Mouse (Mus musculus): ENCODE measurements around the gene Hdac9. TPM values are rescaled to one million over a fixed set of nuclear protein-coding genes. Genes with fewer than 3 reads are reported as not detected.

Hdac9 gene
- polyA plus RNA-seq, 1 experiment from 2014 or later: 26.1 TPM

DNA sequence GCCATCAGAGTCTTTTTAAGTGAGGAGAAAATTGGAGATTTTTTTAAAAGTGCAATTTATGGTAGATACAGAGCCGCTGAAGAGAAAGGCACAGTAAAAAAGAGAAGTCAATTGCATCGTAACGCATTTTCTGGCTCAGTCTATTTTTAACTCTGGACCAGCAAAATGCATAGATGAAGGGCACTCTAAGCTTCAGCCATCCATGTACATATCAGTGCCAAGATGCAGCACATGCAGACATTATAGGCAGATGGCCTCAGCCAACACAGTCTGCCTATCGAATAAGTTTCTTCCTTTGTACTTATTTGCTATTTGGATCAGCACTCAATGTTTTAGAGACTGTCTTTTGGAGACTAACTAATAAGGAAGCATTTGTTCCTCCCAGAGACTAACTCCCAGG, 751.2 kb downstream of the Hdac9 start:
- H3K4me2 ChIP-seq: no peak overlapping the region
- H3K27me3 ChIP-seq: no peaks in the 10 kb centered on the region
- no peaks in the 10 kb centered on the region for H3K9me3 ChIP-seq (replicated peaks)
- H3K27ac ChIP-seq: no peak overlapping the region
- 54% methylated on average over 4 of the region's 4 CpGs for WGBS
- H3K4me3 ChIP-seq: no peak overlapping the region
- ATAC-seq (replicated peaks; ENCODE audit: insufficient number of reproducible peaks, insufficient read depth, low FRiP score, low read depth): no peak
- H3K36me3 ChIP-seq: no peaks in the 10 kb centered on the region
- no peak overlapping the region for H3K9ac ChIP-seq
- H3K4me1 ChIP-seq (replicated peaks): peaks cover 14% of the 10 kb centered on the region

DNA sequence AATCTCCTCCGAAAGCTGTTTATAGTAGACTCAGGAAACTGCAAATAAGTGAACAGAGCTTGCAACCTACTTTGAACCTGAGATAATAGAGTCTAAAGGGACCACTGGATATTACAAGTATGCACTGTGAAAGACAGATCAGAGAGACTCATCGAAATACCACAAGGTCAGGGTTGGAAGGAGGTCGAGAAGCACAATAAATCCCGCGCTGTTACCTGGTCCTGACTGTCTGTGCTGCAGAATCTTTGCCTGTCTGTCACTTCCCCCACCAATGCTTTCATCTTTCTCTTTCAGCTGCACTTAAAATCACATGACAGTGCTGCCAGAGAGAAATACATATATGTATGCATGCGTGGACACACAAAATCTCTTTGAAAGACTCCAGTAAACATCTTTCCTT, 760.6 kb downstream of the Hdac9 start:
- 76% methylated on average over 6 of the region's 6 CpGs for WGBS
- Histone ChIP-seq H3K27ac (no peak overlapping the region), H3K9ac (no peak overlapping the region), H3K4me2 (no peak overlapping the region), H3K4me3 (no peak overlapping the region), H3K4me1 (replicated peaks) (no peaks in the 10 kb centered on the region), H3K27me3 (no peaks in the 10 kb centered on the region), H3K36me3 (no peaks in the 10 kb centered on the region), H3K9me3 (replicated peaks) (no peaks in the 10 kb centered on the region)
- no peak for ATAC-seq (replicated peaks; ENCODE audit: insufficient number of reproducible peaks, insufficient read depth, low FRiP score, low read depth)

DNA sequence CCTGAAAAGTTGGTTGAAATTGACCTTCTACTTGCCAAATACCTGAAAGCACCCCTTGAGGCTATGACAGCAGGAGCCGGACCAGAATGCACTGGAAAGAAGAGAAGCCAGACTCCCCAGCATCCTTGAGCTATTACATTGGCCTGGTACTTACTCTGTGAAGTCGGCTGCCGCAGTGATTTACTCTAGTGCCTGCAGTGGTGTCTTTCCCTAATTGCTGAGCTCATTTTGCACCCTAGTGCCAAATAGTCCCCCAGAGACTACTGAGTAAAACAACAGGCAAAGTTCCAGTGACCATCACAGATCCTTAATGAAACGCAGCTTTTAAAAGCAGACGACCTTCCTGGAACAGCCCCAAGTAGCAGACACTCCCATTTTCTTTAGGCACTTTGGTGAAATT, 761.2 kb downstream of the Hdac9 start:
- no peak overlapping the region for H3K27ac ChIP-seq
- no peaks in the 10 kb centered on the region for H3K27me3 ChIP-seq
- H3K9ac ChIP-seq: no peak overlapping the region
- H3K4me3 ChIP-seq: no peak overlapping the region
- WGBS: 54% methylated on average over 5 of the region's 5 CpGs
- ATAC-seq (replicated peaks; ENCODE audit: insufficient number of reproducible peaks, insufficient read depth, low FRiP score, low read depth): no peak
- H3K4me1 ChIP-seq (replicated peaks): no peaks in the 10 kb centered on the region
- H3K4me2 ChIP-seq: no peak overlapping the region
- no peaks in the 10 kb centered on the region for H3K9me3 ChIP-seq (replicated peaks)
- H3K36me3 ChIP-seq: no peaks in the 10 kb centered on the region

DNA sequence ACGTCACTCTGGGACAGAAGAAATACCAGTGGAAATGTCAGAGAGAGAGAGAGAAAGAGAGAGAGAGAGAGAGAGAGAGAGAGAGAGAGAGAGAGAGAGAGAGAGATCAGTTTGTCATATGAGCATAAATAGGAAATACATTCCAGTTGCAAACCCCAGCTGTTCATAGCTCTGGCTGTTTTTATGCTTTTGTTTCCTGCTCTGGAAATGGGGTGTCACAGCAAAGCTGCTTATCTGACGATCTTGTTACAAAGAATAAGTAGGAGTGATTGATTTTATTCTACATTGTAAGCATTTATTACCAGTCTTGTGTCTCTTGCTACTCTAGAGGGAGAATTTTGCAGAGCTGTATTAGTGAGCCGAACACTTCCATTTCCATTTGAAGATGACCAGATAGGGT, 762.1 kb downstream of the Hdac9 start:
- H3K4me1 ChIP-seq (replicated peaks): no peaks in the 10 kb centered on the region
- H3K36me3 ChIP-seq: no peaks in the 10 kb centered on the region
- H3K4me3 ChIP-seq: no peak overlapping the region
- WGBS: 66% methylated on average over 3 of the region's 3 CpGs
- H3K27ac ChIP-seq: no peak overlapping the region
- no peaks in the 10 kb centered on the region for H3K9me3 ChIP-seq (replicated peaks)
- H3K4me2 ChIP-seq: no peak overlapping the region
- no peaks in the 10 kb centered on the region for H3K27me3 ChIP-seq
- ATAC-seq (replicated peaks; ENCODE audit: insufficient number of reproducible peaks, insufficient read depth, low FRiP score, low read depth): no peak
- H3K9ac ChIP-seq: no peak overlapping the region

GRCm38 (mm10) chr12:34151336-34151735, 765.6 kb downstream of the Hdac9 start:
- Histone ChIP-seq H3K27me3 (no peaks in the 10 kb centered on the region), H3K9ac (no peak overlapping the region), H3K9me3 (replicated peaks) (no peaks in the 10 kb centered on the region), H3K4me1 (replicated peaks) (no peaks in the 10 kb centered on the region), H3K36me3 (no peaks in the 10 kb centered on the region), H3K4me3 (no peak overlapping the region), H3K27ac (no peak overlapping the region), H3K4me2 (no peak overlapping the region)
- ATAC-seq (replicated peaks; ENCODE audit: insufficient number of reproducible peaks, insufficient read depth, low FRiP score, low read depth): no peak
- WGBS: 31% methylated on average over 3 of the region's 3 CpGs

- H3K4me2 ChIP-seq: no peak overlapping the region
- H3K27me3 ChIP-seq: no peaks in the 10 kb centered on the region
- ATAC-seq (replicated peaks; ENCODE audit: insufficient number of reproducible peaks, insufficient read depth, low FRiP score, low read depth): no peak
- no peaks in the 10 kb centered on the region for H3K36me3 ChIP-seq
- WGBS: 76% methylated on average over 2 of the region's 2 CpGs
- no peak overlapping the region for H3K9ac ChIP-seq
- no peak overlapping the region for H3K4me3 ChIP-seq
- no peaks in the 10 kb centered on the region for H3K4me1 ChIP-seq (replicated peaks)
- H3K27ac ChIP-seq: no peak overlapping the region
- no peaks in the 10 kb centered on the region for H3K9me3 ChIP-seq (replicated peaks)
These were observed 774.2 kb downstream of the Hdac9 start for GRCm38 (mm10) chr12:34142743-34143142.

DNA sequence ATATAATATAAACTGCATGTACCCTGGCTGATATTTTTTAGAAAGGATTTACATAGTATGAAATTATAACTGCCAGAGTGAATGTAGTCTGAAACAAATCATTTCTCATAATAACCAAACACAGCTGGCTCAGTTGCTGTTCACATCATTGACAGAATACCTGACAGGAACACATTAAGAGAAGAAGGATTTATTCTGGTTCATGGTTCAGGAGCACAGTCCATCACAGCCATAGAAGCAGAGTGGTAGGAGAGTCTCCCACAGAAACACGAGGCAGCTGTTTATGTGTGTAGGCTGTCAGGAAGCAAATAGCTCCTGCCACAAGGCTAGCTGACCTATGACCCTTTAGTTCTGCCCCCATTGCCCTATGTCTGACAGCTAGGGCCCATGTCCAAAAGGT, 803.6 kb downstream of the Hdac9 start:
- H3K36me3 ChIP-seq: no peaks in the 10 kb centered on the region
- H3K4me3 ChIP-seq: no peak overlapping the region
- no peak overlapping the region for H3K9ac ChIP-seq
- H3K4me1 ChIP-seq (replicated peaks): no peaks in the 10 kb centered on the region
- H3K27ac ChIP-seq: no peak overlapping the region
- H3K27me3 ChIP-seq: no peaks in the 10 kb centered on the region
- ATAC-seq (replicated peaks; ENCODE audit: insufficient number of reproducible peaks, insufficient read depth, low FRiP score, low read depth): no peak
- no peaks in the 10 kb centered on the region for H3K9me3 ChIP-seq (replicated peaks)
- 29% methylated on average over 1 of the region's 1 CpGs for WGBS
- no peak overlapping the region for H3K4me2 ChIP-seq

GRCm38 (mm10) chr12:34092953-34093352, 823.9 kb downstream of the Hdac9 start:
- no peak overlapping the region for H3K9ac ChIP-seq
- H3K4me1 ChIP-seq (replicated peaks): peaks cover 5% of the 10 kb centered on the region; the same call in 1 of the 2 replicates
- no peaks in the 10 kb centered on the region for H3K9me3 ChIP-seq (replicated peaks)
- H3K27ac ChIP-seq: no peak overlapping the region
- 51% methylated on average over 4 of the region's 4 CpGs for WGBS
- no peak overlapping the region for H3K4me2 ChIP-seq
- no peak overlapping the region for H3K4me3 ChIP-seq
- no peaks in the 10 kb centered on the region for H3K27me3 ChIP-seq
- H3K36me3 ChIP-seq: no peaks in the 10 kb centered on the region
- ATAC-seq (replicated peaks; ENCODE audit: insufficient number of reproducible peaks, insufficient read depth, low FRiP score, low read depth): no peak

DNA sequence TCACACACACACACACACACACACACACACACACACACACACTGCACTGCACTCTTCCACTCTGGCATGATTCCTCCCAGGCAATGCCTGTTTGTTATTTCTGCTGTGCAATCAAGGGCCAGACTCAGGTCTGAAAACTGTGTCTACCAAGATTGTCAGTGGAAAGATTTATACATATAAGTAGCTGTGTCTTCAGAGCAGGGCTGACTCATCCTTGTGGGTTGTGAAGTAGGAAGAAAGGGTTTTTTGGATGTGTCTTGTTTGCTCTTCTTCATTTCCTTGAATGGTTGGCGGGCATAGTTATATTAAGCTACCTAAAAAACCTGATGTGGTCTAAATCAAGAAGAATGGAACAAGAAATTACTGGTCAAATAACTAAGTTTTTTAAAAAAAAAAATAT, 825.0 kb downstream of the Hdac9 start:
- Histone ChIP-seq H3K27ac (no peak overlapping the region), H3K27me3 (no peaks in the 10 kb centered on the region), H3K9me3 (replicated peaks) (no peaks in the 10 kb centered on the region), H3K4me2 (no peak overlapping the region), H3K9ac (no peak overlapping the region), H3K4me3 (no peak overlapping the region), H3K36me3 (no peaks in the 10 kb centered on the region), H3K4me1 (replicated peaks) (peaks cover 10% of the 10 kb centered on the region; the same call in 1 of the 2 replicates)
- 86% methylated on average over 1 of the region's 1 CpGs for WGBS
- no peak for ATAC-seq (replicated peaks; ENCODE audit: insufficient number of reproducible peaks, insufficient read depth, low FRiP score, low read depth)

DNA sequence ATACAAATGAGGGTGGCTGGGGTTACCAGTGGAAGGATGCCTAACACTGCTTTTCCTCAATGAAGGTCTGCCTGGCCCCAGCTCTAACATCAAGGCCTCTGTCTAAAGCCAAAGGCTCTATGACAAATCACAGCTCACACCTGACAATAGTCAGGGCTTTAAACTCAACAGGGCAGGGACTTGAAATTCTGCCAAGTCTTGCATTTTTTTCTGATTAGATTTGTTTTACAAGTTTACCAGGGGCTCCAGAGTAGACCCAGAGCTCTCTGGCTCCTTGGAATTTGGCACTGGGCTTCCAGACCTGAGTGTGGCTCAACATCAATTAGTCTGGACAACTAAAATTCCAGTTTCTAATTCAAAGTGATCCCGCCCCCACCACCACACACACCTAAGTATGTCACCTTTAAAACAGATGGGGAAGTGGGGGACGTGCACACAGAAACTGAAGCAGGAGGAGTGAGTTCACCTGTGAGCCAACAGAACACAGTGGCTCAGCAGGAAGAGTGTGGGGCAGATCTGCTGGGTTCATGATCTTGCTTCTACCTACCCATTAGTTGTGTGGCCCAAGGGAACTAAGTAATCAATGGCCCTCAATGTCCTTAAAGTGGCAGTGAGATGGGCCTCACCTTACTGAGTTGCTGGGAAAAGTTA, 829.5 kb downstream of the Hdac9 start:
- Histone ChIP-seq H3K4me1 (replicated peaks) (0 out of 2 replicates have a peak, but pooled peaks cover 5% of the 10 kb centered on the region), H3K9me3 (replicated peaks) (no peaks in the 10 kb centered on the region), H3K36me3 (no peaks in the 10 kb centered on the region), H3K9ac (no peak overlapping the region), H3K4me3 (no peak overlapping the region), H3K4me2 (no peak overlapping the region), H3K27me3 (no peaks in the 10 kb centered on the region), H3K27ac (no peak overlapping the region)
- 76% methylated on average over 2 of the region's 2 CpGs for WGBS
- no peak for ATAC-seq (replicated peaks; ENCODE audit: insufficient number of reproducible peaks, insufficient read depth, low FRiP score, low read depth)

GRCm38 (mm10) chr12:34076981-34077380, 839.9 kb downstream of the Hdac9 start:
- ATAC-seq (replicated peaks; ENCODE audit: insufficient number of reproducible peaks, insufficient read depth, low FRiP score, low read depth): no peak
- Histone ChIP-seq H3K36me3 (no peaks in the 10 kb centered on the region), H3K4me1 (replicated peaks) (no peaks in the 10 kb centered on the region), H3K27me3 (no peaks in the 10 kb centered on the region), H3K4me3 (no peak overlapping the region), H3K9ac (no peak overlapping the region), H3K9me3 (replicated peaks) (no peaks in the 10 kb centered on the region), H3K27ac (no peak overlapping the region), H3K4me2 (no peak overlapping the region)
- WGBS: 80% methylated on average over 2 of the region's 2 CpGs

GRCm38 (mm10) chr12:34075805-34076509, 840.9 kb downstream of the Hdac9 start:
- H3K4me2 ChIP-seq: no peak overlapping the region
- no peak for ATAC-seq (replicated peaks; ENCODE audit: insufficient number of reproducible peaks, insufficient read depth, low FRiP score, low read depth)
- H3K9ac ChIP-seq: no peak overlapping the region
- H3K27me3 ChIP-seq: no peaks in the 10 kb centered on the region
- H3K36me3 ChIP-seq: no peaks in the 10 kb centered on the region
- no peaks in the 10 kb centered on the region for H3K4me1 ChIP-seq (replicated peaks)
- H3K9me3 ChIP-seq (replicated peaks): no peaks in the 10 kb centered on the region
- WGBS: 66% methylated on average over 9 of the region's 9 CpGs
- H3K27ac ChIP-seq: no peak overlapping the region
- H3K4me3 ChIP-seq: no peak overlapping the region

All from heart, embryonic 15.5 days (tissue).